Mouse (Mus musculus): ENCODE measurements at regions not wholly inside any gene's neighbourhood (a gene's known extent, or its start where the extent isn't known, plus 50 kb on each side); places are given as distances from the start of the nearest gene placed in this dataset.

DNA sequence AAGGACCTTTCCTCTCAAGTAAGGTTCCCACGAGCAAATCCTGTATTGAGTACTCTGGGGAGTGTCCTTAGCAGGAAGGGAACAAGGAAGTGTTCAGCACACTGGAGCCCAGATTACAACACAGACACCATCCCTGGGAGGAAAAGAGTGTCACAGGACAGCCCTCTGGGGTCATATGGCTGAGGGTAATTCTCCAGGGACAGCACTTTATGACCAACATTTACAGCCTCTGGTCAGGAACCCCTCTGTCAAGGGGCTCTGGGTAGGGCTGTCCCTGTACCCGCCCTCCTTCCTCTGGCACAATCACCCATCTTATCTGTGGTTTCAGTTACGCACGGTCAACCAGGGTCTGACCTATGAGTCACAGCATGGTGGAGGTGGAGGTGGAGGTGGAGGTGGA lies 102.8 kb upstream of the Ctnnb1 start:
- TF ChIP-seq CTCF (IDR thresholded peaks at IDR 0.05; ENCODE audit: low read depth), result no peak
- TF ChIP-seq EP300 (IDR thresholded peaks at IDR 0.05; ENCODE audit: low read depth), result no peak

Data from liver, postnatal 0 days (tissue).